Mouse (Mus musculus) cerebellum, adult 9-10 months (tissue): ENCODE data around the gene Thoc3.
"Not testable (repeated sequence)": the region's sequence is repeated elsewhere in the genome, so short reads cannot be mapped to it uniquely, and the experiment has no call there.

Experiments used
- DNase-seq: peaks from one replicate; pipeline ENCODE4 v3.0.0; 2022

Thoc3 gene

DNA sequence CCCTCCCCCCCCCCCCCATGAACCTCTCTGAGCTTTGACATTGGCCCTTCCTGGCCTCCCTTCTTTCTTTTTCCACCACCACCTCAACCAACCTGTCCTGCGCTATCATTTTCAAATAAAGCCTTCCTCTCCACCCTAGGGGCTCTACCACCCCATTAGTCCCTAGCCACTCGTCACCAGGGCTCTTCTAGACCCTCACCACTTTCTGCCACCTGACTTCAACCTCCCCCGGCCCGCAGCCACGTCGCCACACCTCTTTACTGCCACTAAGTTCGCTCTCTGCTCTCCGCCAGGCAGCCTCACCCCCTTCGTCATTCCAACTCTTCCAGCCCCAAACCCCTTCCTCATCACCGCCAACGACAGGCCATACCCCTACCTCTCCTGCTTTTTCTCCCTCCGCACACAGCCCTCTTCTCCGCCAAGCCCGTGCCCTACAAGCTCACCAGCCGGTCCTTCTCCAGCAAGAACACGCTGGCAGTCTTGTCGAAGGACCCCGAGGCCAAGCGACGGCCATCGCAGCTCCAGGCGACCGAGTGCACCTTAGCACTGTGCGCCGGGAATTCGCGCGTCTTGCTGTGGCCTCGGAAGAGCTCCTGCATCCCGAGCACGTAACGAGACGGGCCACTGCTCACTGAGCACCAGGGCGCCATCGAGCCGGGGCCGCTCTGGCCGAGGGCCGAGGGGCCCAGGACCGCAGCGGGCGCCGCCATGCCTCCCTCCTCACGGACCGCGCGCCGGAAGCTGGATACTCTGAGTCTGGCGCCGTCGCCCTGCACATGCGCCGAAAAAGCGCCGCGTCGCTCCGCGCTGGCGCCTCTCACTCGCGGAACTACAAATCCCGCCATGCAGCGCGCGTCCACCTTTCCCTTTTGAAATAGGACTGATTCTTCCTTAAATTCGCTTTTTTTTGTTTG, at the start of gene Thoc3:
Thoc3 (minus strand) TSS at position 752 of the 914 bp plus-strand sequence.
- peak; percentile 86 for DNase-seq

DNA sequence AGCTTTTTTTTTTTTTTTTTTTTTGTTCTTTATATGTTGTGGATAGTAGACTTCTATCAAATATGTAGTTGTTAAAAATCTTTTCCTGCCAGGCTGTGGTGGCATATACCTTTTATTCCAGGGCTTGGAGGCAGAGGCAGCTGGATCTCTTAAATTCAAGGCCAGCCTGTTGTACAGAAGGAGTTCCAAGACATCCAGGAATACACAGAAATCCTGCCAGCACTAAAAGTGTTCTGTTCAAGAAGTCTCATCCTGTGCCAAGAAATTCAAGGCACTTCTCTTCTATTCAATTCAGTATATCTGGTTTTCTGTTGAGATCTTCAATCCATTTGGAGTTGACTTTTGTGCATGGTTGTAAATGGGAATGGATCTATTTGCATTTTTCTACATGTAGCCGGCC, 37.3 kb upstream of the Thoc3 start:
- DNase-seq = no peak

DNA sequence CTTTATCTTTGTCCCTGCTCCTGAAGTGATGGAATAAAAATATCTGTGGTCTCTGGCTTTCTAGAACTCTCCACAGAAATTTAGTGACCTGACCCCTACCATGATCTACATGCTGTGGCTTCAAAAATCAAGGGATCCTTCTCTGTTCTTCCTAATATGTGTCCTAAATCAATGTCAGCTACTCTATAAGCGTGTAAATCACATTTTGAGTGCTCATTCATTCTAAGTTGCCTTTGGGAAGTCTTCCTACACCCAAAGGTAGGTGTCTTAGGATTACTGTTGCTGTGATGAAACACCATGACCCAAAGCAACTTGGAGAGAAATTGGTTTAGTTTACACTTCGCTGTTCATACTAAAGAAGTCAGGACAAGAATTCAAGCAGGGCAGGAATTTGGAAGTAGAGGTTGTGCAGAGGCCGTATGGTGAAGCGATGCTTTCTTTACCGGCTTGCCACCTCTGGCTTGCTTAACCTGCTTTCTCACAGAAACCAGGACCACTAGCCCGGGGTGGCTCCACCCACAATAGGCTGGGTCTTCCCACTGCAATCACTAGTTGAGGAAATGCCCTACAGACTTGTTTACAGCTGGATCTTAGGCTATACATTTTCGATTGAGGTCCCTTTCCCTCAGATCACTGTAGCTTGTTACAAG, 36.1 kb upstream of the Thoc3 start:
- DNase-seq = no peak

DNA sequence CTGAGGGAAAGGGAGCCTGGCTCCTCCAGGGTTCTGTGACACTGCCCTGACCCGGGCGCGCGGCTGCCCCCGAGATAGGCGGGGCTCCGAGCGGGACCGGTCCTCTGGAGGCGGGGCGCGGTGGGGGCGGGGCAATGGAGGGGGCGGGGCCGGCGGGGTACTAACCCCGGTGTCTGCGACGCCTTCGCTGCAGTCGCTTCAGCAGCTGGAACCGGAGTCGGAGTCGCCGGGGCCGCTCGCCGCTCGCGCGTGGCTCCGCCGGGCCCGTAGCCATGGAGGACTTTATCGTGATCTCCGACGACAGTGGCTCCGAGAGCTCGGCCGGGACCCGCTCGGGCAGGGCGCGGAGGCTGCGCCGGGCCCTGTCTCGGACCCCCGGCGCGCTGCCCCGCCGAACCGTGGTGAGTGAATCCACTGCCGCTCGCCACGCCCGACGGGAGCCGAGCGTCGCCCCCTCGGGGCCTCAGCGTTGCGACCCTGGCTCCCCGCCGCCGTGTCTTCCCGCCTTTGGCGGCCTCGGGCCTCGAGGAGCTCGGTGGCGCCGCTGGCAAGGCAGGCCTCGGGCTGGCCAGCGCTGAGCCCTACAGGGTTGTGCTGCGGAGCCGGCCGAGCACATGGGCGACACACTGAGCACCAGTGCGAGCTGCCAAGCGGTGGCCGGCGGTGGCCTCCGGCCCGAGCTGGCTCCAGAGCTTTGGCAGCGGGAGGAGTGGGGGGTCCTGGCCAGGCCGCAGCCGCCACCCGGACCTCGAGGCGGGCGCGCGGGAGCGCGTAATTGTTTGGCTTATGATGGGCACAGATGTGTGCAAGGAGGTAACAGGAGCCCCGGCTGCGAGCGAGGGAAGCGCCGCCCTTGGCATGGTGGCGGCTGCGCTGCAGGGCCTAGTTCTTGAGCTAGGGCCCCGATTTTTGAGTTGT, 35.2 kb upstream of the Thoc3 start, which contains the start of gene Simc1:
Simc1 (plus strand) TSS at position 176 of the 918 bp plus-strand sequence.
- DNase-seq = peak; percentile 66

DNA sequence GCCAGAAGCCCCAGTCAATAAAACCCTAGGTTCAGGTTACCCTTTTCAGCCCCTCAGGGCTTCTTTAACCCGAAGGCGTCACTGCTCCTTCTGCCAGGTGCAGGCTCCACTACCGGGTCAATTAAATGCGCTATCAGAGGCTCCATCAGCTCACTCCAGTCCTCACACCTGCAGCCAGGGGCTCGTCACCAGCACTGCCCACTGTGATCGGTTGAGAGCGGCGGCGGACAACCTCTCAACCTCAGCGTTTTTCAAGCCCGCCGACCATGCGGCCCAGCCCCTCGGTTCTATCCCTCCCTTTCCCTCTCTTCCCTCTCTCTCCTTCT, 34.6 kb upstream of the Thoc3 start:
- DNase-seq = peak; percentile 61

DNA sequence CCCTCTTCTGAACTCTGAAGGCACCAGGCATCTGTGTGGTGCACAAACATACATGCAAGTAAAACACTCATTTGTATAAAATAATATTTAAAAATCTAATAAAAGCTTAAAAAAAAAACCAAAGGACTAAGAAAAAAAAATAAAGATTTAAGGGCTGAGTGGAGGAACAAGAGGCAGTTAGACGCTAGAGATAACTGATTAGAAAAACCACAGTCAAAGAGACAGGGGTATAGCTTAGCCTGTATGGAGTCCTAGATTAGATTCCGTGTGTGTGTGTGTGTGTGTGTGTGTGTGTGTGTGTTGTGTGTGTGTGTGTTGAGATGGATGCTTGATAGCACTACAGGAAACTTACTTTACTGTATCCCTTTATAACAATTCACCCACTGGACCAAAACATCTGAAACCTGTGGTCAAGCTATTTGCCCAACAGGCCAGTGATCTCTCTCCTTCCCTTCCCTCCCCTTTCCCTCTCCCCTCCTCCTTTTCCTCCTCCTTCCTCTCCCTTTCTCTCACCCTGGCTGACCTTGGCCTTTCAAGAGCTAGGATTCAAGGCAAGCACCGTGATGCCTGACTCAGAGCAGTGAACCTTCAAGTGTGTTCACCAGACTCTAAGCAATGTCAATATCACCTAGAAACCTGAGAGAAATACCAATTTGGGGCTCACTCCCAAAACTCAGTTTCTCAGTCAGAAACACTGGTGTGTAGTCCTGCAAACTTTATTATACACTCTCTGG, 33.5 kb upstream of the Thoc3 start:
- no peak for DNase-seq

DNA sequence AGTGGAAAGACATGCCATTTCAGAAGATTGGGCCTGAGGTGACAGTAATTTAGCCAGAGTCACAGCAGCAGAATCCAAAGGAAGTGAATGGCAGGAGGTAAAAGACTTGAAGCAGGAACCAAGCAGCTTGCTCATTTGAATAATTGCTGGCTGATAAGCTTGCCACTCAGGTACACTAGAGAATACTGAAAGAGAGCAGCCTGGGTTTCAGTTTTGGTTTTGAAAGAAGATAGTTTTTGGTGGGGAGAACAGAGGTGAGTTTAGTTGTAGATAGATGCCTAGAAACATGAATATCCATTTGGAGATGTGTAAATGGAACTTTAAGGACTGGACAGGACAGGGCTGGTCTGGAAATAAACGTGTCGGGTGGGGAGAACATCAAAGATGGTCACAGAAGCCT, 32.7 kb upstream of the Thoc3 start:
- DNase-seq = no peak

DNA sequence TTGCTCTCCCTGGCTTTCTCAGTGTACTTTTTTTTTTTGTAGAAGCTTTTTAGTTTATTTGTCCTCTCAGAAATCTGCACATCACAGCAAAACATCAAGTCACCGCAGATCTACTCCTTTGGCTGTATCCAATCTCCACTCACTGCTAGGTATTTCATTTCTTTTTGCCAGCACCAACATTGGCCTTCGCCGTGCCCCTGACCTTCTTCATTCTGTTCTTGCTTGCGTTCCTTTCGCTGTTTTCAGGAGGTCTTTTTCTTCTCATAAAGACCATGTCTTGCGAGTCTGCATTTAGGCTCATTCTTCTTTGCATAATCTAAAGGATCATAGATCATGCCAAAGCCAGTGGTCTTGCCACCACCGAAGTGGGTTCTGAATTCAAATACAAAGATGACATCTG, 30.9 kb upstream of the Thoc3 start:
- not testable (repeated sequence) for DNase-seq

DNA sequence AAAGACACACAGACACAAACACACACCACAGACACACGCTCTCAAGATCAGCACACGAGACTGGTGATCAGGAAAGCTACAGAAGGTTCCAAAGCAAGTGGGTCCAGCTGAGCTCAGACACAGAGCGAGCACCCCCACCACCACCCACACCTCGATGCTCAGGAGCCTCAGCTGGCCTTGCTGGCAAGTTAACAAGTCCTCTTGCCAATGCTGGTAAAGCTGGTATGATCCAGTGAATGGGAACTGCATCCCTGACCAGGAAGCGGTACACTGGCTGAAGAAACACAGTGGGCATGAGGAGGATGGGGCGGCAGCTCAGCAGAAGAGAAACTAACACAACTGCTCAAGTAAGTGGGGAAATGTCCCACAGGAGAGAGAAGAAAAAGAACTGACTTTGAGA, 22.7 kb upstream of the Thoc3 start:
- no peak for DNase-seq

DNA sequence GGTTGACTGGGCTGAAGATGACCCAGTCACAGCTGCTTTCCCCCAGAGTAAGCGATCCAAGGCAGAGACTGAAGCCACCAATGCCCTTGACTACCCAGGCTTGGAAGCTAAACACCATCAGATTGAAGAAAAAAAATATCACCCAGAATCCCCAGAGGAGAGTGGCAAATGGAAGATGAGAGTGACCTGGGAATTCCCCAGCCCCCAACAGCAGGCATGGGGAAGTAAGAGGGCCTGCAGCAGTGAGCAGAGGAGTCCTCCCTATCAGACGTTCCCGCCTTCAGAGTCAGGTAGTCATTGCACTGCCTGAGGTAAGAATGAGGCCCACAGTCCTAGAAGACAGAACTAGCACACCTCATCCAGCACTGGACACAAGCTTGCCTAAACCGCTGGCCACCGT, 21.8 kb upstream of the Thoc3 start:
- no peak for DNase-seq

DNA sequence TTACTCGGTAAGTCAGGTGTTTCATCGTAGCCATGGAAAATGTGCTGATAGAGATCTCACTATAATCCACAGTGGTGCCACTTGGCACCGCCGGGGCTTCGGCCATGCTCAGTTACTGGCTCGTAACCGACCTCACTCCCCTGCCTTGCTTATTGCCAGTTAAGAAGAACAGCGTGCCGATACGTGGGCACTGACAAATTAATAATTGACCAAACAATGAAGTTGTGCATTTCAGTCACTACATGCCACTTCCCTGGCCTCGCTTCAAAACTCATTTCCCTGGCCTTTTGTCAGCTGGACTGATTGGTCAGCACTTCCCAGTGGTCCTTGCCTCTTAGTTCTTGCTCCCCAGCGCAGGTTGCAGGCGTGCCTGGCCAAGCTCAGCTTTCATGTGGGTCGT, 12.8 kb upstream of the Thoc3 start:
- no peak for DNase-seq

DNA sequence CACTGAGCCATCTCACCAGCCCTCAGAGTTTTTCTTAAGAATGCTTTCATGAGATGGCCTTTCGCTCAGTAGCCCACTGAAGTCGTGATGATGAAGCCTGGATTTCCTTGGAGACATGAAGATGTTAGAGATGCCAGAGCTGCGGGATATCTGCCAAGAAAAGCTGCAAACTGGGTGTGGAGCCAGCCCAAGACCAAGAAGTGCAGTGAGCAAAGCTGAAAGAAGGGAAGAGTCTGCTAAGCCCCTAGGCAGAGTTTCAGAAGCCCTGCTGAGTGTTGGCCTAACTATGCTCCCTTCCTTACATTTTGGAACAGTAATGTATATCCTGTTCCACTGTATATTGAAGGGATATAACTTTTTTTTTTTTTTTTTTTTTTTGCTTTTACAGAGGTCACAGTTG, 10.6 kb upstream of the Thoc3 start:
- peak; percentile 31 for DNase-seq

DNA sequence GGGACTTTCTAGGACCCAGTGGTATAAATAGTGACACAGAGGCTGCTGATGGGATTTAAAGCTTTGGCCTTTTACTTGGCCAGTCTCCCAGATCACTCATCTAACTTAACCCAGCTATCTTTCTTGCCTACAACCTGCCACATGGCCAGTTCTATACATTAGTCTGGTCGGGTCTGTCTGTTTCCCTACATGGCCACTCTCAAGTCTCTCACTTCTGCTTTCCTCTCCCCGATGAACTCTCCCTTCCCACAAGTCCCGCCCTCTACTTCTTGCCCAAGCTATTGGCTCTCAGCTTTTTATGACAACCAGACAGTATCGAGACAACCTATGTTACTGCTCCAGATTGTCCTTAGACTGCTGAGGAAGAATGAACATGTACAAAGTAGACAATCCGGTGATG, 7.1 kb upstream of the Thoc3 start:
- no peak for DNase-seq

DNA sequence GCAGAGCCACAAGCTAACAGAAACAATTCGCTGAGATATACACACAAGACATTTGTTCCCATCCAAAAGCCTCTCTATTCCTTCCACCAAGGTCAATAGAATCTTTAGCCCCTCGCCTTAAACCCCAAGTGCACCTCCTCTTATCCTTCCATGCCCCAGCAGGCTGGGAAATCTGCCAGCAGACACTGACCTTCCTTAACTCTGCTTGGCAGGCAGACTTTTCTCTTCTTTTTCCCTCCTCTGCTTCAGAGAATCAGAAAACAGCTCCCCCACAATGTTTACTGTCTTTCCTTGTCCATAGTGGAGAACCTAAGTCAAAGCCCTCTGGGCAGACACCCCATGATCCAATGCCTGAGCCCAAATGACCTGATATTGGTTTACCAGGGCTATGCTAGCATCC, 6.3 kb upstream of the Thoc3 start:
- DNase-seq = no peak

DNA sequence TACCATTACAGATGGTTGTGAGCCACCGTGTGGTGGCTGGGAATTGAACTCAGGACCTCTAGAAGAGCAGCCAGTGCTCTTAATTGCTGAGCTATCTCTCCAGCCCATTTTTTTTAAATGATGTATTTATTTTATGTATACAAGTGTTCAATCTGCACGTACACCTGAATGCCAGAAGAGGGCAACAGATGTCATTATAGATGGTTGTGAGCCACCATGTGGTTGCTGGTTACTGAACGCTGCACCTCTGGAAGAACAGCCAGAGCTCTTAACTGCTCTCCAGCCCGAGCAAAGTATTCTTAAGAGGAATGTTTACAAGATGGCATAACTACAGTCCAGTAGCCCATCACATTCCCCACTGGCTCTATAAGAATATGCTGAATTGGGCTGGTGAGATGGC, 3.3 kb upstream of the Thoc3 start:
- no peak for DNase-seq

DNA sequence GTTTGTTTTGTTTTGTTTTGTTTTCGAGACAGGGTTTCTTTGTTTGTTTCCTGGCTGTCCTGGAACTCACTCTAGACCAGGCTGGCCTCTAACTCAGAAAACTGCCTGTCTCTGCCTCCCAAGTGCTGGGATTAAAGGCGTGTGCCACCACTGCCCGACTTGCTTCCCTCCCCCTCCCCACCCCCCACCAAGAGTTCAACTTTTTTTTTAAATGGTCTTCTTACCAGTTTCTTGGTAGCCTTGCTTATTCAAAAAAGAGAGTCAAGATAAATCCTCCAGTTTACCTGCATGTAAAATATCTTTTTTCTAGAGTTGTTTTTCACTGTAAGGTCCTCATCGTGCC, 334 bp upstream of the Thoc3 start:
- DNase-seq = no peak

DNA sequence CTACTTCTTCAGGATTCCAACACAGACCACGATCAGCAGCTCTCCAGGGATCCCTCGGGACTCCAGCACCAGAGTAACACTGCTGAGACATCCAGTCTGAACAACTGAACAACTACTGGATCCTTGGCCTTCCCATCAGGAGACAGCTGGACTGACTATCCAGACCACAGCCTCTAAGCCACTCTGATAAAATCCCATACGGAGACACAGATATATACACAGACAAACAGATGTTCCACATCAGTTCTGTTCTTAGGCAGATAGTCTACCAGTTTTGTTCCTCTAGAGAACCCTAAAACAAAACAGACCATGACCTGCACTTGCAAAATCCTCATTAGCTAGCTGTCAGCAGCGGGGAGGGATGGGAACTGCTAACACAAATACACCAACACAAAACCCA, 9.4 kb downstream of the Thoc3 start:
- no peak for DNase-seq

DNA sequence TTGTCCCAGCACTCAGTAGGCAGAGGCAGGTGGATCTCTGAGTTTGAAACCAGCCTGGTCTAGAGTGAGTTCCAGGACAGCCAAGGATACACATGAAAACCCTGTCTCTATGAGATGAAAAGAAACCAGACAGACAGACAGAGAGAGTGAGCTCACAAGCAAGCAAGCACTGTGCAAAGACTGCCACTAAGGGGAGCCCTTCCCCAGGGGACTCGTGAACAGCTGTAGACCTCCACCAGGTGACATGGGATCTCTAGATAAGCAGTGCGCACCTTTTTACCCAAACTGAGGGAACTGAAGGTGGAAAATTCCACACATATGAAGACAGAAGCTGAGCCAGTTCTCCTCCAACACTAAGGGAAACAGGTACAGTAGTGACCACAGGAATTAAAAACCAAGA, 11.6 kb downstream of the Thoc3 start:
- DNase-seq = no peak

DNA sequence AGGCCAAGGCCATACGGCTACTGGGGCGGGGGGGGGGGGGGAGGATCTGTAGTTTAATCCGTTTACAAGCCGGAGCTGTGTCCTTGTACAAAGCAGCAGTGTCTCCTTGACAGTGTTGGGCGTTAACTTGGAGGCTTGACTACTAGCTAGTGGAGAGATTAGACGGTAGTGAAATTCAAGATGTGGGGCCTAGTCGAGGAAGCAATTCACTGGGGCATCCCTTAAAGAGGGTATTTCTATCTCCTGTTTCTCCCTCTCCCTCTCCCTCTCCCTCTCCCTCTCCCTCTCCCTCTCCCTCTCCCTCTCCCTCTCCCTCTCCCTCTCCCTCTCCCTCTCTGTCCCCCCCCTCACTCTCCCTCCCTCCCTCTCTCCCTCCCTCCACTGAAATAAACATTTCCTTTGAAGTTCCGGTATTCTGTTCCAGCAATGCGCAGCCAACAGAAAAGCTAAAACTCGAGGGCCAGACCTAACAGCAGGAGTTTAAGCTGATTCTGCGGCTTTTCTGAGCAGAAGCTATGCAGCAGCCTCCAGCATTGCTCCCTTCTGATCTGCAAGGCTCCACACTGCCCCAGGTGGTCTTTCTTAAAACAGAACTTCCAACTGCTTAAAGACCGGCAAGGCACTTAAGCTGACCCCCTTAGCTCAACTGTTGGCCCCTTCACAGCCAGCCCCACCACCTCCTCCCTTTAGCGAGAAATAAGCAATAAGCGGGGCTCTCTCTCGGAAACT, 21.0 kb downstream of the Thoc3 start:
- DNase-seq = no peak

DNA sequence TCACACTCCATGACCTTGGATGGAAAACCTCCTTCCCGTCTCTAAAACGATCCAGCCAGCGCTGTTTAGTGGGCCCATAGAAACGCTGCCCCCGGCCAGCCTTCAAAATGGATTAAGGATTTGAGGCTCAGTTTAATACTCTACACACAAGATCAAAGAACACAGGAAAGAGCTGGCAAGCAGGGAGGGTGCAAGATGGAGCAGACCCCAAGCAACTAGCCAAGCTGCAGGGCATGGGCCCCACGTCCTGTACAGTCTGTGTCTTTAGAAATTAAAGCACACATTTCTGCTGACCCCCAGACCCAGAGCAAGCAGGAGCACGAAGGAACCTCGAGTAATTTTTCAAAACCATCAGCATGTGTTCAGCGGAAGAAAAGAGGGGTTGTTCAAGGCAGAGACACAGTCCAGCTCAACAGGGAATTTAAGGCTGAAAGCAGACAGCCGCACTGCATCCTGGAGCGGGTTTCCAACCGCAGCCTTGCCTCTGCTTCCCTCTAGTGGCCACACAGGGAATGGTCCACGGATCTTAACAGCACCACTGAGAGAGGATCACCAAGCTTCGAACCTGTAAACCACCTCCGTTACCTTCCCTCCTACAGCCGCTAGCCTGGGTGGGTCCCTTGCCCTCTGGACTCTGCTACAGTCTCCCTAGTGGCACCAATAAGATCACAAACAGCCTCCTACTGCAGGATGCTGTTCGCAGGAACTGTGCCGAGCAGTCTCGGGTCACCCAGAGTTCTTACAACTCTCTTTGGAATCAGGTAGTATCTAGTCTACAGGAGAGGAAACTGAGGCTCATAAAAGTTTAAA, 21.8 kb downstream of the Thoc3 start:
- DNase-seq = peak; percentile 87

DNA sequence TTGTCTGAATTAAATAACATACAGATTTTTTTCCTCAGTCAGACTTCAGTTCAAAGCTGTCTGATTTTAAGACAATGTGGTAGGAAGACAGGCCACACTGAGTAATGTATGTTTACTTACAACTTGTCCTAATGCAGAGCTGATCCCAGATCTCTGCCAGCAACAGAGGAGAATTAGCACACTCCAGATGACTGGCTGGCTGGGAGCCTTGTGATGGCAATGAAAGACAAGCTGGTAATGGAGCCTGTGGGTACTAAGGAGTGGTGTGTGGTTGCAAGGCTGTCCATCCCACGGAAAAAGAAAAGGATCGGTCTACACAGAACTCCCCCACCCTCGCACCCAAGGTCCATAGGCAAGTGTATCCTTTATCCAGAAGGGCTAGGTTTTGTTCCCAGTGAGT, 25.0 kb downstream of the Thoc3 start:
- no peak for DNase-seq
